Mouse (Mus musculus) spleen, postnatal 36 days (tissue): ENCODE measurements around the gene Ntm.

Source experiments
- DNase-seq, 2 experiments: peaks; one replicate each; pipeline ENCODE4 v3.0.0; 2022; ENCODE audit warnings: low spot score in 2 of 2, mixed read lengths in 1 of 2

Gene Ntm

DNA sequence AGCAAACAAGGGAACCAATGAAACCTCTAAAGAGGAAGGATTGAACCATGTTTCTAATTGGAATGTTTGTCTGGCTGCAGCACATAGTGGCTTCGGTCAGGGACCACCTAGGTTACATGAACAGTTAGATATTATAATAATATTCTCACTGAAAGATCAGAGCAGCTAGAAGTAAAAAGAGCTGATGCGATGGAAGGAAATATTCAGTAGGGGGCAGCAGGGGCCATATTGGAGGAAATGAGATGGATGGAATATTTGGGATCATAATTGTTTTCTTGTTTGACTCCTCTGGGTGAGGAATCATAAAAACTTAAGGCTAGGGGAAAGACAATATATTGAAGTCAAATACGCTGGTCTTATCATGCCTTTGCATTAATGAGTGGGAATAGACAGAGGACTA, 726.2 kb downstream of the Ntm start:
- no peak for DNase-seq

DNA sequence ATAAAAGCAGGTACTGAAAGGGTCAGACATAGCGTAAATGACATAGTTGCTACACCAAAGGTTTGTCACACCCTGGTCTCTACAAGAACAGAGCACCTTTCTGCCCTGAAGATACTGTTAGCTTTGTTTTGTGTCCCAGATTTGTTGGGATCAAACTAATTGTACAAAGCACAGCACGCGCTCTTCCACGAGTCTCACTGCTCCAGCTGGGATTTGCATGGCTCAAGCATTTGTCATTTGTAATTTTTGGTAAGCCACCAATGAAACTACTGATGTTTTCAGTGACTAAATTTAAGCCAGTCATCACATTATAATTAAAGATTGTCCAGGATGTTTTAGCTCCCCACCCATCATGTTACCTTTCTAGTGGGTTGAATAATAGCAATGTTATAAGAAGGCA, 735.2 kb downstream of the Ntm start:
- no peak for DNase-seq

DNA sequence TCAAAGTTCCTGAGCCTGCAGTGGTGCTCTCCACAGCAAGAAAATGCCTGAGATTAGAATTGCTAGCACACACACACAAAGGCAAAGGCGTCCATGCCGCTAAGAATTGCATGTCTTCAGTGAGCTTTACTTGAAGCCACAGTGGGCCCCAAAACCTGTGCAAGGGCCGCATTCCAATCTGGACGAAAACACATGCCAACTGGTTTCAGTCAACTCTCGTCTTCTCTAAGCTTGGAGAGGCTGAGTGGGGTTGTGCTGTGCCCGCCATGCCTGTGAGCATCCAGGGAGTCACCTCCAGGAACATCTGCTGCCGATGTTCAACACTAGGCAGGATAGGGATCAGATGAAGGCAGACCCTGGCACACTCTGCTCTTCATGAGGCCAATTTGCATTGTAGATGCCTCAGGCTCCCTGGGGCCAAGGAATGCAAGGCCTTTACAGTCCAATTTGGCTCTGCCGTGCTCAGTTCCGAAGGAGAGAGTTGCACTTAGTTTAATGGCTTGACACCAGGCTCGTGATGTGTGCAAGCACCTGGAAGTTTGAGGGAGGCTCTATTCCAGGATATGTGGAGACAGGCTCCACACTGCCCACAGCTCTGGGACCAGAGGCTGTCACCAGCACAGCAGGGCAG, 739.9 kb downstream of the Ntm start:
- no peak for DNase-seq

DNA sequence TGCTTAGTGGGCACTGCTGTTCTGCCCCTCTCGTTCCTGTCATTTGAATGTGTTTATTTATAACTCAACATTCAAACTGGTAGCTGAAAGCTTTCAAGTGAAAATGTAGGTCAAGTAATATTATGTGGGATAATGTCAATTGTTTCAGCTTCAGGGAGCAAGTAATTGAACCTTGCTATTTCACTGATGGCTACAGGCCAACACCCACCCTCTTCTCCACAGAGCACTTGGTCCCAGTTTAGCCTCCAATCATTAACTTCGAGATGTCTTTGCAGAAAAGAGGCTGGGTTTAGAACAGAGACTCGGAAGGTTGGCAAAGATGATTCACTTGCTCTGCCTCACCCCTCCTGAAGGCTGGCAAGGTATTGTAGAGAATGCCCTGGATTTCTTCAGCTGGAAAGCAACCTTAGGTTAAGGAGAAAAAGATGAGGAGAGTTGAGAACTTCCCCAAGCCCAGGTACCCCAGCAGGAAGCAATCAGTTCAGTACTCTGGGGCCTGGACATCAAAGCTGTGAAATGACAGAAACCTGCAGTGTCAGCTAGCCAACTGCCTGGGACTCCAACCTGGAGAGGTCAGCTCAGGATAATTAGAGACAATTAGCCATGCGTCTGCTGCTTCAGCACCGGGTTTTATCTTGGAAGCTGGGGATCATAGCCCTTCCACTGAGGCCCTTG, 741.9 kb downstream of the Ntm start:
- DNase-seq = no peak

DNA sequence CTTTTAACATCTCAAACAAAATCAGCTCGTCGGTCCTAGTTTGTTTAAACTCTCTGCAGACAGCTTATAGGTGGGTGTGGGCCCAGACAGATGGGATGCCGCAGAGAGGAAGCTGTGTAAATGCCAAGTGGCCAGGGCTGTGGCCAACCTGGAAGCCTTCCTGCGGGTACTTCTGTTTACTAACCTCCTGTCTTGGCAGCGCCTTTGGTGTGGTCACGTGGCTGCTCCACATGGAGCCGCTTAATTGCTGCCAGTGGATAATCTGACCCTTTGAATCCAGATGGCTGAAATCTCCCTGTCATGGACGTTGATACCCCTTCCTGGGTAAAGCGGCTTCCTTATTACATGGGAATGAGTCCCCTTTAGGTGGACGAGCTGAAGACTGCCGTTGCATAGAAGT, 742.4 kb downstream of the Ntm start:
- DNase-seq = no peak

DNA sequence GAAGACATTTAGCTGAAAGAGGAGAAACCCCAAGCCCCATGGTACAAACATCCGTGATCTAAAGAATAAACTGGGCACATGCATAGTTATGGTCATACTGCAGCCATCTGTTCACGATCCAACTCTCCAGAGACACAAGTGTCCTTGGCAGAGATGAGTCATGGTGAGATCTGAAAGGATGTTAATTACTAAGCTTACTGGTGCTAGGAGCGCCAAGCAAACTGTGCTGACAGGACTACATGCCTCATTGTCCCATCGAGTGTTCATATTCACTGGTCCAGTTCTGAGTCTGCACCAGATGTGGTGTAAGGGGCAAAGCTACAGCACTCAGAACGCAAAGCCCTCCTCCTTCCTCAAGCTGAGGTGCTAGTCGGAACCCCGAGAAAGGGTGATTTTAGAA, 745.0 kb downstream of the Ntm start:
- no peak for DNase-seq

DNA sequence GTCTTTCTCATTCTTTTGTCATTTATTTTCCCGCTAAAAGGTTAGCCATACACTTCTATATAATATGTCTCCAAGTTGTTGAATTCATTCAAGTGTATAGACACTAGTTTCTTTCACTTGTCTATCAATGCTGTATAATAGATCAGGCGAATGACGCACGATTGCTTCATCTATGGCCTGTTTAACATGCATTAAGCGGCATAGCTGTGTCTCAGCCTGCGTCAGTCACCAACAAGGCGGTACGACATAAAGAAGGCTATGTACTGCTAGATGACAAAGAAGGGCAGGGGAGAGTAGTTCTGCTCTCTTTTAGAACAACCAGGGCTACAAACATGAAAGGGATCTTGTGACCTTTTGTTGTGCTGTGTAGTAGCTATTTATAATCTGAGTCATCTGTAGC, 746.4 kb downstream of the Ntm start:
- no peak for DNase-seq

DNA sequence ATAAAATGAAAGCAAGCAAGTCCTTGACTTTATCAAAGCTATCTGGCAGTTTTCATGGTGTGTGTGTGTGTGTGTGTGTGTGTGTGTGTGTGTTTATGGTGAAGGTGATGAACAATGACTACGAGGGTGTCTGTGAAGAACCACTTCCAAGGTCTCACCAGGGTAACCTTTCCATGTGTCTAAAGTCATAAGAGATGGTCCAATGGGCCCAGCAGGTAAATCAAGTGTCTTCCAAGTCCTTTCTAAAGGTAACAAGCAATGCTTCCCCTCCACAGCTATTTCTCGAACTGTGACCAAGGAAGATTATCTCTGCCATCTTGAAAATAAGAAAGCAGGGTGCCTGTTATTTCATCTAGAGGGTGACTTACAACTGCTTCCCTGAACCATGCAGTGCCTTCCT, 747.1 kb downstream of the Ntm start:
- no peak for DNase-seq

DNA sequence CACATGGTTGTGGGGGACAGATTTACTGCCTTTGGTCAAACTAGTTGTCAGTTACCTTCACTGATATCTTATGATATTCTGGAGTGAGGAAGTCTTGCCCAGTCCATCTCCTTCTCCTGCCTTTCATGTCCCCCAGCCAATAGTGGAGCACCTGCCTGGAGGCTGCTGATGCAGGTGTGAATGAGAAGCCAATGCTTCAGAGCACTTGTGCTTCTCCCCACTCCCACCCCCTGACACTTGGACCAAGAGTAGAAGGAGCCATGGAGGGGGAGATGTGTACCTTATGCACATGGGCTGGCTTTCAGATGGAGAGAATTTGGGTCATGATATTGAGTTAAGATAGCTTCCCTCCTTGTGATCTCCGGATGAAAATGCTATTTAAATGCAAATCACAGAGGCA, 747.7 kb downstream of the Ntm start:
- DNase-seq = no peak

DNA sequence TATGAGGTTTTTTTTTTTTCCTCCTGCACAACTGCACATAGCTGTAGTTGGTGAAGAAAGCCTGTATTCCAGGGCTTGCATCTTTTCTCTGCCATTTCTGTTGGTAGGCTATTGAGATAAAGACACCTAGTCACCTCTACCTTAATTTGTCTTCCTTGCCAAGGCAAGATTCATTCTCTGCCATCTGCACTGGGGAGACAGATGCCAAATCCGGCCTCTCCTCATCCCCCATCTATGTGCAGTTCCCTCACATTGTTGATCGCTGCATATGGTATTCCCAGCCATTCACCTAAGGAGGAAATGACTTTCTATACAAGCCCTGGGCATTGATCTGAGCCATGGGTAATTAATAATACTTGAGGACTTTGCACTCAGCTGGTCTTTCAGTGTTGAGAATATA, 753.7 kb downstream of the Ntm start:
- DNase-seq = no peak

DNA sequence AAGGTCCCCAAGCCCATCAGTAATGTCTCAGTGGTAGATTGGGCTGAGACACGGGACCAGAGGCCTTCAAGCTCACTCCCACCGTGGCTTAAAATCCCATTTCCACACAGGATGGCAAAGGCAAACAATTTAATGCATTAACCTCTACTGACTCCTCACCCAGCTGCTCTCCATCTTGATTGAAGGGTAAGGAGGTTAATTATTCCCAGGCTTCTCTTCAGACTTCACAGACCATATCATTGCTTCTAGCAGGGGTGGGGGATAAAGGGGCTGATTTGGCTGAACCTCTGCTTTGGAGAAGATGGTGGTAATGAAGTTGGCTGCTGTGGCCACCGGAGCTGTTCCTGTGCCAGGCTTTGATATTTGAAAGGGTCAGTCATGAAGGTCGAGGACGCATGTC, 754.8 kb downstream of the Ntm start:
- no peak for DNase-seq

DNA sequence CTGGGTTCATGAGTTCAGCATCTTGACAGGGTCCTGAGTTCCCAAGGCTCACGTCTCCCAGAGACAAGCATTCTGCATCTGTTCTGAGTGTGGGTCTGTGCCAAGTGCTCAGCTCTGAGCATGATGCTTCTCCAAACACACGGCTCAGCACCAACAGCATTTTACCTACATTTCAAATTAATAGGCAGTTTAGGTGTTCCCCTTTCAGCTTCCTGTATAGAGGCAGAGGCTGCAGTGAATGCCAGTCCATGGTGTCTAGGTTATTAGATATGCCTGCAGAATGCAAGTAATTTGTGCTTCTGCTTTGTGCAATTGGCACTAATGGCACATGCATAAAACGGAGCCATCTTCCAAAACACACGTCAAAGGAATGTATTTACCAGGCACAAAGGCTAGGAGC, 757.3 kb downstream of the Ntm start:
- no peak for DNase-seq

DNA sequence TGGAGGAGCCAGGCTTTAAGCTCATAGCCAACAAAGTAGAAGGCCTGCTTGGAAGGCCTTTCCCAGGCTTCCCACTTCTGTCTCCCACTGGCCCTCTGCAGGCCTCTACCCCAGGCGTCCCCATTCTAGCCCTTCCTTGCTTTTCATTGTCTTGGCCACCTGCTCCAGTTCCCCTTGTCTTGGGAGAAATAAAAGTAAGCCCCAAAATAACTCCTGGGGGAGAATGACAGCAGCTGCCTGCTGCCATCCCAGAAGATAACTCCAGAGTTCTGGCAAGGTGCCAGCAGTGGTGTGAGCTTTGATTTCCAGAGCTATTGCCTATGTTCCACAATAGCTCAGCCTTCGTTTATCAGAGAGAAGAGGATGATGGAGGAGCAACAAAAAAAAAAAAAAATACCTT, 760.7 kb downstream of the Ntm start:
- no peak for DNase-seq

DNA sequence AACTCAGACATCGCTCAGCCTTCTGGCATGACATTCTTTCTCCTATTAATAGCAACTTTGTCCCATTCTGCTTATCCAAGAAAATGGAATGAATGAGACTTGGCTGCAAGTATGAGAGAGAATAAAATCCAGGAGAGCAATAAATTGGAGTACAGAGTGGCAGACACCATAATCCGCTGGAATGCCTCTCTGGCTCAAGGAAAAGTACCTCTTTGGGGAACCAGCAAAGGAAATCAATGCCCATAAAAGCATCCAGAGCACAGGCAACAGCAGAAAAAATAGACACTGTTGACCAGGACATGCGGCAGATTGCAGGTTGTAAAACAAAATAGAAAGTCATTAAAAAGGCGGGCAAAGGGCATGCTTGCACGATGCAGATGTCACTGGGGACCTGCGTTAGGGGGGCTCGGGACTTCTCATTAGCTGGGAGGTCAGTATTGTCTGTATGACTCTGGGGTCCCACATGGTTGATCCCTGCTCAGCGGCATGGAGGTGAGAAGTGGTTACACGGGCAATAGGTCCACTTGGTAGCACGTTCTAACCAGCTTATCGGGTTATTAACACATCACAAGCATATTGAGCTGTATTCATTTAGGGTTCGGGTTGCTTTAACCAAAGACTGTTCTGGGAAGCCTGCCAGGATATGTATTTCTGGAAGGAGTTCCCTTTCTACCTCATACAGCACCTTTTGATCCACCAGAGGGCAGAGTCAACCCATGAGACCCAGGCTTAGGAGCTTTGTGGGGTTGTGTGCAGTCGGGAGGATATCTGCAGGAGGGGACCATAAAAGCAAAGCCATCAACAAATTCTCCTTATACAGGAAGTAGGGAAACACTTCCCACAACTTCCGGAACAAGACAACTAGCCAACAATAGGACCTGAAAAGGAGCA, 761.5 kb downstream of the Ntm start:
- DNase-seq = no peak

DNA sequence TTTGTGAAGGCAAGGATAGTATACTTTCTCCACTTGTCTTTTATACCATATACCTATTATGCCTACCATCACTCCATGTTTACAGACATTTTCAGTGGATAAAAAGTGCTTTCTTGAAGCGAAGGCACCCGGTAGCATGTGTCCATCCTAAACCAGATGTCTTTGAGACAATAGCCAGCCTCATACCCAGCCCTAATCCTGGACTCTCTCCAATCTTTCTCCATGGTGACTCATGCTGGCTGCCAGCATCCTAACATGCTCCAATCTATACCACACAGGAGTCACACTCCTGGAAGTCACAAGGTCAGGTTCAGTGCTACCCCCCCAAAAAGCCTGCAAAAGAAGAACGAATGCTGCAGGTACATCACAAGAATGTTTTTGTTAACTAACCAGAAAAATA, 765.9 kb downstream of the Ntm start:
- DNase-seq = no peak

DNA sequence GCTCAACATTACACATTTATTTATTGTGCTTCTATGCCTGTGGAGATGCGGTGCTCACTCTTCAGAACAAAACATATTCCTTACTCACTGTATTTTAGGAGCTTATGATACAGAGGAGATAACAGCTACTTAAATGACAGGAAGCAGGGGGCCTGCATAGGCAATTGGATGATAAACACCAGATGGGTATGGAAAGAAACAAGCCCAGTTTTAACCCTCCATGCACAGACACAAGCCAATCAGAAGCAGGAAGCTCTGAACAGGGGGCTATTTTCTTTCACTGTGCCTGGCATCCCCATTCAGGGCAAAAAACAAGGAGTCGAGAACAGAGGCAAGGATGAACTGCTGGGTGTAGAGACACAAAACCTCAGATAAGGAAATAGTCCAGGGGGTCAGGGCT, 768.7 kb downstream of the Ntm start:
- no peak for DNase-seq

DNA sequence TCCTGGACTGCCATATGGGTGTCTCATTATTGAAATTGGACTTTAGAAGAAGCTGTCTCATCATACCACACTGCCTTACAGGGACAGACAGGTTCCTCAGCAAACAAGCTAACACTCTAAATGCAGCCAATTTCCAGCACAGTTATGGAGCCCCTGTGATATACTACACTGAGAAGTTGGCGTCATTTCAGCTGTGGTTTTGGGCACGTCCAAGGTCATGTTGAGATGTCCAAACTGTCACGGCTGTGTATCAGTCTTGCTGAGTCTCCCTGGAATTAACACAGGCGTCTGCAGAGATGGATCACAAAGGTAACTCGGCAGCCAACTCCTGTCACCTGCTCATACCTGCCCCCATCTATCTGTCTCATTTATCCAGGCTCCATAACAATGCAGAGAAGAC, 779.9 kb downstream of the Ntm start:
- no peak for DNase-seq

DNA sequence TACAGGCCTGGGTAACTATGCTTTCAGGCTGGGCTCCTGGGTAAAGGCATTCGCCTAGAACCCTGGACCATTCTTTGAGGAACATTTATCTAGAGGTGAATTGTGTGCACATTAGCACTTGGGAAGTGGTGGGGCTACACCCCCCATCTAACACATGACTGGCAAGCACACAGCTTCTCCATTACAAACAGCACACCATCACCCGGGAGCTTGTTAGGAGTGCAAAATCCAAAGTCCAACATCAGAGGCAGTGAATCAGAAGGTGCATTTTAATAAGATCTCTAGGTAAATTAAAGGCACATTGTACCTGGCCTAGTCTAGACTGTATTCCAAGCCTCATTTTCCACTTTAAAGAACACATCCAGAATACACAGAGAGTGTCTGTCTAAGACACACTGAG, 781.3 kb downstream of the Ntm start:
- DNase-seq = no peak

DNA sequence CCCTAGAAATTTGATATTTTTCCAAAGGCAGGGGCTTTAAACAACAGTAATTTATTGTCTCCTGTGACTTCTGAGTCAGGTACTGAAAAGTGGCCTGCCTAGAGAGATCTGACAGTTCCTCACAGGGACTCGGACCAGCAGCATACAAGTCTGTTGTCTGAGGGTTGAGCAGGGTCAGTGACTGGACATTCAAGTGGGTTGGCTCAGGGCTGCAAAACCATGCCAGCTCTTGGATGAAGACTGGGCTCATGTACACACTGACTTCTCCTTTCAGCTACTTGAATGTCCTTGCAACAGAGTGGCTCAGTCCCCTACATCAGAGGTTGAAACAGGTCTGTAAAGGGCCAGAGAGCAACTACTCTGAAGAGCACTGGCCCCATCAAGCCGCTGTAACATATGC, 797.2 kb downstream of the Ntm start:
- DNase-seq = no peak

DNA sequence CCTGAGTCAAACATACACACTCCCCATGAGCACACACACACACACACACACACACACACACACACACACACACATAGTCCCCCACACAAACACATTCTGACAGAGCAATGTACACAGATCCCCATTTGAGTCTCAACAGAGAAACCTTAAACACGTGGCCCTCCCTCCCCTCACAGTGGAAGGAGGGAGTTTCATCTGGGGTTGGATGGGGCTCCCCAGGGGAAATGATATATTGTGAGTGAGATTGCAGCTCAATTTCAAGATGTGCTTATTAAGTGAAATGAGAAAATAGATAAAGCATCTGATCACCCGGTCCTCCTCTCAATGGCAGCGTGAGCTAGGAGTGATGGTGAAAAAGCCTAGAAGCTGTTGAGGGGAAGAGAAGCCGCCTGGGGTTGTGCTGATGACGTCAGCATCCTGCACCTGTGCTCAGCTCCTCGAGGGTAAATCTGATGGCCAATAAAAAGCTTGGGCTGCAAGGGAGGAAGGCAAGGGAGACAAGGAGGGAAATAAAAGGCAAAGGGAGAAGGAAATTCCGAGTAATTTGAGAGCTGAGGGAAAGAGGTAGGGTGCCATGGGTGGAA, 801.8 kb downstream of the Ntm start:
- no peak for DNase-seq

DNA sequence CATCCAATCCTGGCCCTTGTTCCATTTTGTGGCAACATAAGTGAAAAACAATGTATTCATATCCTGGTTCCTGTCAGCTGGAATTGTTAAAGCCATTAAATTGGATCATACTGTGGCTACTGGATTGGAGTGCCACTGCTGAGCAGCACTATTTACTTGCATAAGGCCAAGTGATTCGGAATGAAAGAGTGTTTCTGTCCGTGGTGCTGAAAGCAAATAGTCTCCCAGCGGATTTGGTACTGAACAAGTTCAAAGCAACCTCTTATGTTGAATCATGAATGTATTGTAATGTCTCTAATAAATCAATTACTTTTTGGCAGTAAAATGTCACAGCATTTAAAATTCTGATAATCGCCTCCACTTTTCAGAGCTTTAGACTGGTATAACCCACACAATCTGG, 817.0 kb downstream of the Ntm start:
- no peak for DNase-seq

DNA sequence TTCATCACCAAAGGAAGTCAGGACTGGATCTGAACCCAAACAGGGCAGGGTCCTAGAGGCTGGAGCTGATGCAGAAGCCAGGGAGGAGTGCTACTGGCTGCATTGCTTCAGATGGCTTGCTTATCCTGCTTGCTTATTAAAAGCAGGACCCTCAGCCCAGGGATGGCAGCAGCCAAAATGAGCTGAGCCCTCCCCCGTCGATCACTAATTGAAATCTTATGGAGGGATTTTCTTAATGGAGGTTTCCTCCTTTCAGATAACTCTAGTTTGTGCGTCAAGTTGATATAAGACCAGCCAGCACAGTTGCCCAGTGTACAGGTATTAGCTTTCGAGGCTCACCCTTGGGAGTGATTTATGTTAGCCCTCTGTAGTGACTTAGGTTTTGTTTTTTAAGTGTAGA, 826.9 kb downstream of the Ntm start:
- no peak for DNase-seq
